Mouse (Mus musculus) brain, embryonic 14.5 days (tissue): ENCODE measurements at regions not wholly inside any gene's neighbourhood (a gene's known extent, or its start where the extent isn't known, plus 50 kb on each side); places are given as distances from the start of the nearest gene placed in this dataset.

Source experiments
- CTCF ChIP-seq: fragments of 200-500 bp; IDR thresholded peaks from 2 replicates; pipeline ENCODE4 v1.5.1; 2012; ENCODE audit warnings: inconsistent platforms, mild to moderate bottlenecking, moderate library complexity, borderline replicate concordance; ENCODE audit not compliant: insufficient read depth, insufficient read length; ENCODE audit errors: extremely low read depth
- POLR2A ChIP-seq: fragments of 200-500 bp; IDR thresholded peaks from 2 replicates; pipeline ENCODE4 v1.6.1; 2012; ENCODE audit warnings: mild to moderate bottlenecking, inconsistent platforms, borderline replicate concordance; ENCODE audit not compliant: poor library complexity, insufficient read depth, insufficient read length, severe bottlenecking; ENCODE audit errors: extremely low read depth

DNA sequence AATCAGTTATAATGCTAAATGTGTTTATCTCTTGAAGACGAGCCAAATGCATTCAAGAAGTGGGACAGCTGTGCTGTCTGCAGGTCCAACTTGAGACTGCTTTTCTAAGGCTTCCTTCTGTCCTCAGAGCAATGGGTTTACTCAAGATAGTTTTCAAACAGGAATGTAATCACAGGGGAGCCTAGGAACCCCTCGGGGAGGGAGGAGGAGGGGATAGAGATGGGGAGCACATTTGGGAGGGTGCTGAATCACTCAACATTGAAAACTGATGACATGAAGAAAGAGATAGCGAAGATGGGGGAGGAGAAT is 56.5 kb upstream of the Frem1 start:
- no peak for TF ChIP-seq POLR2A
- no peak for TF ChIP-seq CTCF
